Mouse (Mus musculus): ENCODE data around the gene Exosc5. TPM values are rescaled to one million over a fixed set of nuclear protein-coding genes. Genes with fewer than 3 reads are reported as not detected.

Exosc5 gene
- polyA plus RNA-seq, 1 experiment from 2014 or later = 80.6 TPM

DNA sequence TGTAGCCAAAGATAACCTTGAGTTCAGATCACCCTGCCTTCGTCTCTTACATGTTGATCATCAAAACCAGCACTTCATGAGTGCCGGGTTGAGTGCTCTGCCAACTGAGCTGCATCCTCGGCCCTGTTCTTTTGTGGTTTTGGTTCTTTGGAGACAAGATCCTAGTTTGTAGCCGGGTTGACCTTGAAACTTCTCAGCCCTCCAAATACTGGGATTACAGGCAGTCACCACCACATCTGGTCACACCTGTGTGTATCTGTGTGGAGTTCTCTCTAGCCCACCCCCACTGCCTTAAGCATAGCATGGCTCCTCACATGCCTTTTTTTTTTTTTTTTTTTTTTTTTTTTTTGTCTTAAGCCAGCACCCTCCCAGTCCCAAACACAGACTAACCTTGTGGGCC lies 11.1 kb downstream of the Exosc5 start:
- H3K4me1 ChIP-seq = no peaks in the 10 kb centered on the region
- no peaks in the 10 kb centered on the region for H3K9me3 ChIP-seq
- no peak overlapping the region for H3K4me2 ChIP-seq (replicated peaks)
- no peak overlapping the region for H3K9ac ChIP-seq
- ATAC-seq (ENCODE audit: insufficient number of reproducible peaks, insufficient read depth, low FRiP score, low TSS enrichment) = no peak
- H3K27ac ChIP-seq = no peak overlapping the region
- WGBS = 94% methylated on average over 4 of the region's 4 CpGs
- no peak overlapping the region for H3K4me3 ChIP-seq
- peaks cover 22% of the 10 kb centered on the region for H3K27me3 ChIP-seq
- peaks cover 38% of the 10 kb centered on the region for H3K36me3 ChIP-seq

DNA sequence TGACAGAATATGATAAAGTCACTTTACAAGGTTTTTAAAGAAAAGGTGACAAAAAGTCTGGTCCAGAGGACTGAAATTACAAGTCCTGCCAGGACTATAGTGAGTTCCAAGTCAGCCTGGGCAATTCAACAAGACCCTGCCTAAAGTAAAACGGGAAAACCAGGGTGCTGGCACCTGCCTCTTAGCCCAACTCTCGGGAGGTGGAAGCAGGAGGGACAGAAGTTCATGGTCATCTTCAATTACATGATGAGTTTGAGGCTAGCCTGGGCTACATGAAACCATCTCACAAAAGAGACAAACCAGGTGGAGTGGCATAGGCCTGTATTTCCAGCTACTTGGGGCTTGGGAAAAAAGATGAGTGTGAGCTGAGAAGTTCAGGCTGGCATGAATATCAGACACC lies 12.7 kb downstream of the Exosc5 start:
- no peak for ATAC-seq (ENCODE audit: insufficient number of reproducible peaks, insufficient read depth, low FRiP score, low TSS enrichment)
- WGBS = 78% methylated on average over 2 of the region's 2 CpGs
- no peaks in the 10 kb centered on the region for H3K4me1 ChIP-seq

DNA sequence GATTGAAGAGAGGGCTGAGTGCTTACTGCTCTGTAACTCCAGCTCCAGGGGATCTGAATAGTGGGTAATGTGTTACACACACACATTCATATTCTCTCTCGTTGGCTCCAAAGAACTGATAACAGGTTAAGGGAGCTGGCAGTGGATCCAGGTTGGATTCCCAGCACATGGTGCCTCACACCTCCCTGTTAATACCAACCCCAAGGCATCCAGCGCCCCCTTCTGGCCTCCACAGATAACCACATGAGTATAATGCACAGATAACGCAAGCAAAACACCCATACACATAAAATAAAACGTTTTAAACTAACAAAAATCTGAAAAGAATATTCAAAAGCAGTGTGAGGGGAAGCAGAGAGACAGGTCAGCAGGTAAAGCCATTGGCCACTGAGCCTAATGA lies 13.5 kb downstream of the Exosc5 start:
- Histone ChIP-seq H3K9me3 (no peaks in the 10 kb centered on the region), H3K27me3 (peaks cover 35% of the 10 kb centered on the region), H3K4me1 (no peaks in the 10 kb centered on the region), H3K36me3 (peaks cover 21% of the 10 kb centered on the region; the same call in 1 of the 2 replicates), H3K27ac (no peak overlapping the region), H3K4me2 (replicated peaks) (no peak overlapping the region), H3K4me3 (no peak overlapping the region), H3K9ac (no peak overlapping the region)
- WGBS = 51% methylated on average over 4 of the region's 4 CpGs
- no peak for ATAC-seq (ENCODE audit: insufficient number of reproducible peaks, insufficient read depth, low FRiP score, low TSS enrichment)

More for the DNA sequence above, 12.7 kb downstream of the Exosc5 start:
- peaks cover 35% of the 10 kb centered on the region for H3K27me3 ChIP-seq
- H3K27ac ChIP-seq = no peak overlapping the region
- H3K9me3 ChIP-seq = no peaks in the 10 kb centered on the region
- no peak overlapping the region for H3K9ac ChIP-seq
- H3K36me3 ChIP-seq = peaks cover 26% of the 10 kb centered on the region
- H3K4me3 ChIP-seq = no peak overlapping the region
- H3K4me2 ChIP-seq (replicated peaks) = no peak overlapping the region

DNA sequence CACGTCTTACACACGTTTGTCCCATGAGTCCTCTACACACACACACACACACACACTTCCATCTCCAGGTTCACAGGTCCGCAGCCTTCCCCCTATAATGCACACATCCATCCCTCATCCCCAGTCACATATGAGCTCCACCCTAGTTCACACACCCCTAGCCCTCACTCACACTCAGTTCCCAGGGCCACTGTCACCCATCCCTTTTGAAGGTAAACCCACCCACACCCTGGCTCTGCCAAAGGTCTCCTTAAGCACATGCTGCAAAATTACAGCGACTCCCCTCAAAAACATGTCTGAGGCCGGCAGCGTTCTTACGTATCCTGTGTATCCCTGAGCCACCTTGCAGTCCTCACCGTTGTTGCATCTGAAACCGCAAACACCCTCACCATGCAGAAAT lies 15.3 kb downstream of the Exosc5 start:
- H3K9ac ChIP-seq = no peak overlapping the region
- ATAC-seq (ENCODE audit: insufficient number of reproducible peaks, insufficient read depth, low FRiP score, low TSS enrichment) = no peak
- 33% methylated on average over 9 of the region's 9 CpGs for WGBS
- H3K27me3 ChIP-seq = peaks cover 40% of the 10 kb centered on the region
- no peak overlapping the region for H3K27ac ChIP-seq
- H3K36me3 ChIP-seq = 0 out of 2 replicates have a peak, but pooled peaks cover 2% of the 10 kb centered on the region
- no peaks in the 10 kb centered on the region for H3K9me3 ChIP-seq
- peak overlapping the region; percentile 25 for H3K4me3 ChIP-seq
- peak overlapping the region; percentile 53; the same call in 1 of the 2 replicates for H3K4me2 ChIP-seq (replicated peaks)
- no peaks in the 10 kb centered on the region for H3K4me1 ChIP-seq

DNA sequence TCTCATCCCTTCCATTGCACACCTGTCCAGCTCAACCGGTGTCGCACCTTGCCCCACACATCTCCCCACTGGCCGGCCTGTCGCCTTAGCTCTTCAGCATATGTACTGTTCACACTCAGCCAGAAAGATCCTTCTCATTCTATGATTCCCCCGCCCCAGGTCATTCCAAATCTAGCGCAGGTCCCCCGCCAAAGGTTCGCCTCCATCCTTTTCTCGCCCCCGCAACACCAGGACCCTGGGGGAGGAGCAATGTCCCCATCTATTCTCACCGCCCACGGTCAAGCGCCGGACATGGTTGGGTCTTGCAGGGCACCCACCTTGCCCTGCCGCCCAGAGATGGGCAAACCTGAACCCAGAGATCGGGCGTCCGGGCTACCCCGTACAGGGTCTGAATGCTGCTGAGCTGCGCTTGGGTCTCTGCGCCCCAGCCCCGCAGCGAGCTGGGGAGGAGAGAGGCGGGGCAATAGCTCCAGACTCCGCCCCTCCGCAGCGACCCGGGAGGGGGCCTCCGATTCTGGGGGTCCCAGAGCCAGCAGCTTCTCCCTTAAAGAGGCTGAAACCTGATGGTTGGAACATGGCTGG lies 15.8 kb downstream of the Exosc5 start, which contains the start of gene Tmem91:
Gene Tmem91 (minus strand): TSS at position 448 of the 582 bp plus-strand sequence.
- ATAC-seq (ENCODE audit: insufficient number of reproducible peaks, insufficient read depth, low FRiP score, low TSS enrichment) = no peak
- Histone ChIP-seq H3K4me2 (replicated peaks) (peak within 1 kb of the TSS; percentile 53), H3K4me3 (peak within 1 kb of the TSS; percentile 25), H3K9ac (no peak within 1 kb of the TSS), H3K4me1 (no peaks in the 10 kb centered on the region), H3K27me3 (peaks cover 40% of the 10 kb centered on the region), H3K27ac (no peak within 1 kb of the TSS), H3K9me3 (no peaks in the 10 kb centered on the region), H3K36me3 (no peaks in the 10 kb centered on the region)
- 2% methylated on average over 29 of the region's 29 CpGs for WGBS

DNA sequence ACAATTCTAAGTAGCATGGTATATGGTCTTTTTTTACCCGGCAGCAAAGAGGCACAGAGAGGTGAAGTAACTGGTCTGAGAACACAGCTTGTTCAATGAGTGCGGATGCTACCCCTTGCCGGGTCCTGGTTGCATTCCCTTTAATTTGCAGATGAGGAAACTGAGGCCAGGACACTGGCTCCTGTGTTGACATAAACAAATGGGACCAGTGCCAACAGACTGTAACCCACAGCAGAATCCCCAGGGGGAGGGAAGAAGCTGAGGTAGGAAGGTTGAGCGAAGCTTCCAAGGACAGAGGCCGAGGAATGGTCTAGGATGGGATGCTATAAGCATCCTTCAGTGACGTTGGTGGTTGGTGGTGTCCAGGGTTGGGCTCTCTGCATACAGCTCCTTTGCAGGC lies 16.4 kb downstream of the Exosc5 start:
- H3K9me3 ChIP-seq = no peaks in the 10 kb centered on the region
- H3K27ac ChIP-seq = no peak overlapping the region
- 0 out of 2 replicates have a peak, but pooled peaks cover 5% of the 10 kb centered on the region for H3K4me1 ChIP-seq
- peaks cover 40% of the 10 kb centered on the region for H3K27me3 ChIP-seq
- ATAC-seq (ENCODE audit: insufficient number of reproducible peaks, insufficient read depth, low FRiP score, low TSS enrichment) = no peak
- 0 out of 2 replicates have a peak overlapping the region, but pooled peaks have one; percentile 25 for H3K4me3 ChIP-seq
- WGBS = 38% methylated on average over 6 of the region's 6 CpGs
- H3K4me2 ChIP-seq (replicated peaks) = no peak overlapping the region
- H3K9ac ChIP-seq = no peak overlapping the region
- H3K36me3 ChIP-seq = no peaks in the 10 kb centered on the region

DNA sequence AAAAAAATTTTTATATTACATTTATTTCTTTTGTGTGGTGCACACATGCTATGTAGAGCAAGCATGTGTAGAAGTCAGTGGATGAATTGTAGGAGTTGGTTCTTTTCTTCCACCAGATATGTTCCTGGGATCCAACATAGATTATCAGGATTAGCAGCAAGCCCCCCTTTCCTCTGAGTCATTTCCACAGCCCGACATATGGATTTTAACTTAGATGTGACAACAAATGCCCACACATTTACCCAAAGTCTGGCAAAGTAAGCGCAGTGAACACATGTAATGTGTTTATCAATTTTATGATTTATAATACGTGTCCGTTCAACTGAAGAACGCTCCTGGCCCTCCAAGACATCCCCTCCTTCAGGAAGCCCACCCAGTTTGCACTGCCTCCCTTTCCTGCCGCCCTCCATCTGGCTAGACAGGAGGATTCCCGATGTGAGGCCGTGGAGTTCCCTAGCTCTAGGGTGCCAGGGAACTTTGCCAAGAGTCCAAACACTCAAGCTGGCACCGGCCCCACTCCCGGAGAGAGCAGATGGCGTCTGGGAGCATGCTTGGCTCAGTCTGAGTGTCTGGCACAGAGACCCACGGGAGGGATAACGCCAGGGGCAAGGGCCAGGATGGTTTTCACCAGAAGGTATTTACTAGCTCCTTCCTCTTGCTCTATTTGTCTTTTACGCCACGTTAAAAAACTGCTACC lies 17.3 kb downstream of the Exosc5 start:
- Histone ChIP-seq H3K9me3 (no peaks in the 10 kb centered on the region), H3K36me3 (no peaks in the 10 kb centered on the region), H3K9ac (no peak overlapping the region), H3K4me2 (replicated peaks) (no peak overlapping the region), H3K27me3 (peaks cover 40% of the 10 kb centered on the region), H3K4me3 (no peak overlapping the region), H3K4me1 (peaks cover 8% of the 10 kb centered on the region; the same call in 1 of the 2 replicates), H3K27ac (no peak overlapping the region)
- no peak for ATAC-seq (ENCODE audit: insufficient number of reproducible peaks, insufficient read depth, low FRiP score, low TSS enrichment)
- 81% methylated on average over 15 of the region's 15 CpGs for WGBS

DNA sequence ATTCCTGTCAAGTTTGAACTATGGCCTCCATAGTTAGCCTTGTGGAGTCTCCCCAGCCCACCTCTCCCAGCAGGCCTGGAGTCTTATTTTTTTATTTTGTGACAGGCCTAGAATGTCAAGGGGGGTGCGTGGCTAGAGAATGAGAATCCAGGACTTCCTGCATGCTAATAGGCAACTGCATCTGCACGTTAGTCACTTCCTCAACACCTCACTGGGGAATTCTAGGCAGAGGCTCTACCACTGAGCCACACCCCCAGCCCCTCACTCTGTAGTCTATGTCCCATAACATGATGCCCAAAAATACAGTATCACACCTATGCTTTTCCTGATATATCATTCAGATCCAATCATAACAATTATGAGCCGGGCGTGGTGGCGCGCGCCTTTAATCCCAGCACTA lies 18.0 kb downstream of the Exosc5 start:
- Histone ChIP-seq H3K27me3 (peaks cover 40% of the 10 kb centered on the region), H3K4me2 (replicated peaks) (no peak overlapping the region), H3K27ac (no peak overlapping the region), H3K9me3 (no peaks in the 10 kb centered on the region), H3K4me3 (no peak overlapping the region), H3K36me3 (no peaks in the 10 kb centered on the region), H3K4me1 (peaks cover 11% of the 10 kb centered on the region; the same call in 1 of the 2 replicates), H3K9ac (no peak overlapping the region)
- no peak for ATAC-seq (ENCODE audit: insufficient number of reproducible peaks, insufficient read depth, low FRiP score, low TSS enrichment)
- 90% methylated on average over 7 of the region's 7 CpGs for WGBS

DNA sequence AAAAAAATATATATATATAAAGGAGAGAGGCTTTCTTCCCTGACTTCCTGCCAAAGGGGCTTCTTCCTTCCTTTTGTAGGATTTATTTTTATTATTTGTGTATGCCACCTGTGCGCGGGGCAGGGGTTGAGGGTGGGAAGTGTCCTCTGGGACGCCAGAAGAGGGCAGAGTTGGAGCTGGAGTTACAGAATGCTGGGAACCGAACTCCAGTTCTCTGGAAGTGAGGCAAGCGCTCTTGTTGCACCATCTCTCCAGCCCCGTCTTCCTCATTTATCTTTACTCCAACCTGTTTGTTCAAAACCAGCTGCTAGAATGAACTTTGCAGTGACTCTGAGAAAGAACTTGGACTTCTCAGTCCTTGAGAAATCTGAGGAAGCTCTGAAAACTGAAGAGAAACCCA lies 21.0 kb downstream of the Exosc5 start:
- Histone ChIP-seq H3K27me3 (peaks cover 19% of the 10 kb centered on the region), H3K4me3 (peak overlapping the region; percentile 56), H3K9ac (peak overlapping the region; percentile 24; the same call in 1 of the 2 replicates), H3K4me1 (peaks cover 11% of the 10 kb centered on the region; the same call in 1 of the 2 replicates), H3K9me3 (no peaks in the 10 kb centered on the region), H3K36me3 (0 out of 2 replicates have a peak, but pooled peaks cover 4% of the 10 kb centered on the region), H3K27ac (peak overlapping the region; percentile 92; the same call in 1 of the 2 replicates), H3K4me2 (replicated peaks) (peak overlapping the region; percentile 56)
- WGBS = 11% methylated on average over 6 of the region's 6 CpGs
- ATAC-seq (ENCODE audit: insufficient number of reproducible peaks, insufficient read depth, low FRiP score, low TSS enrichment) = no peak

DNA sequence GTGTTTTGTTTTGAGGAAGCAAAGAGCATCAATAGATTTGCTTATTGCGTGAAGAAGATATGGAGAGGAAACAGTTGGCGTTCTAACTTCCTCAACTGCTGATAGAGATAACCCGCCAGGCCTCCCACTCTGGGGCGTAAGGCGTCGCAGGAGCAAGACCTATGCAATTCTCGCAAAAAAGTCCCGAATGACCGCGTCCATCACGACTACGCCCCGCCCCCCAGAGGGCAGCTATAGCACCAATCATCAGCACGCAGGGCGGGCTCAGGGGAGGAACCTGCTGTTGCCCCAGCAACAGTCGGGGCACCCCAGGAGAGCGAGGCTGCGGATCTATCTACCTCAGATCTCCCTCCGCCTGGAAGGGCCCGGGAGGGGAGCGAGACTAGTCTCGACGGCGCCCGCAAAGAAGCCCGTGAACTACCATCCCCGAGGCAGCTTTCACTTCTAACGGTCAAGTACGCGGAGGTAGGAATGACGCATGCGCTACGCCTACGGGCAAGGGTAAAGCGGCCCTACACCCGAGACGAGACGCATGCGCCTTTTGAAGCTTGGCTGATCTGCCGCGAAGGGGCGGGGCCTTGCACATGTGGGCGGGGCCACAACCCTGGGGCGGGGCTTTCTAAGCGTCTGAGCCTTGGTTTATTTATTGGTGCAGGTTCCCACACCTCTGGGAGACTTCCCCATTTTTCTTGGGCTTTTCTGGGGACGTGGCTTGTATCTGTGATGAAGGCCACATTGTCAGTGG lies 21.7 kb downstream of the Exosc5 start, which contains the start of gene B9d2:
Gene B9d2 (plus strand): TSS at position 267 of the 745 bp plus-strand sequence.
- WGBS = under 1% methylated on average over 46 of the region's 46 CpGs
- Histone ChIP-seq H3K27ac (peak within 1 kb of the TSS; percentile 92), H3K4me3 (peak within 1 kb of the TSS; percentile 56), H3K9ac (peak within 1 kb of the TSS; percentile 42; the same call in 1 of the 2 replicates), H3K36me3 (0 out of 2 replicates have a peak, but pooled peaks cover 4% of the 10 kb centered on the region), H3K4me1 (peaks cover 11% of the 10 kb centered on the region; the same call in 1 of the 2 replicates), H3K4me2 (replicated peaks) (peak within 1 kb of the TSS; percentile 56), H3K9me3 (no peaks in the 10 kb centered on the region), H3K27me3 (peaks cover 18% of the 10 kb centered on the region)
- peak; percentile 93 for ATAC-seq (ENCODE audit: insufficient number of reproducible peaks, insufficient read depth, low FRiP score, low TSS enrichment)
